Mouse (Mus musculus) embryonic facial prominence, embryonic 11.5 days (tissue): ENCODE results near the gene Tectb. TPM values are rescaled to one million over a fixed set of nuclear protein-coding genes. Genes with fewer than 3 reads are reported as not detected.

Source experiments
- ATAC-seq: fragments of 200-750 bp; cut with Nextera tagmentation; replicated peaks from 2 replicates; pipeline ENCODE4 v1.8.0; 2017; ENCODE audit warnings: low read depth; ENCODE audit not compliant: insufficient number of reproducible peaks, low FRiP score, low TSS enrichment
- DNase-seq: peaks from one replicate; pipeline ENCODE4 v3.0.0-alpha.2; 2015; ENCODE audit warnings: low spot score
- H3K27ac ChIP-seq: fragments of 300-500 bp; sonication (generic); replicated peaks from 2 replicates; pipeline ENCODE4 v1.5.1; 2014; ENCODE audit warnings: mild to moderate bottlenecking, low read depth, low read length, control low read depth
- H3K27me3 ChIP-seq: fragments of 300-500 bp; sonication (generic); 2 replicates; pipeline ENCODE4 v1.6.1; 2014; ENCODE audit warnings: mild to moderate bottlenecking, low read length, moderate library complexity, mixed read lengths; ENCODE audit not compliant: control insufficient read depth, insufficient read depth
- H3K36me3 ChIP-seq: fragments of 300-500 bp; sonication (generic); replicated peaks from 2 replicates; pipeline ENCODE4 v1.6.1; 2014; ENCODE audit warnings: low read depth, mild to moderate bottlenecking, low read length, moderate library complexity, mixed read lengths; ENCODE audit not compliant: control insufficient read depth, insufficient read depth
- H3K4me1 ChIP-seq: fragments of 300-500 bp; sonication (generic); 2 replicates; pipeline ENCODE4 v1.6.1; 2014; ENCODE audit warnings: low read length, mixed read lengths; ENCODE audit not compliant: control insufficient read depth, insufficient read depth
- H3K4me2 ChIP-seq: fragments of 300-500 bp; sonication (generic); 2 replicates; pipeline ENCODE4 v1.6.1; 2014; ENCODE audit warnings: low read depth, mild to moderate bottlenecking, control low read depth, low read length, moderate library complexity
- H3K4me3 ChIP-seq: fragments of 300-500 bp; sonication (generic); 2 replicates; pipeline ENCODE4 v1.5.1; 2014; ENCODE audit warnings: low read depth, low read length, control low read depth
- H3K9ac ChIP-seq: fragments of 300-500 bp; sonication (generic); replicated peaks from 2 replicates; pipeline ENCODE4 v1.6.1; 2014; ENCODE audit warnings: mild to moderate bottlenecking, control low read depth, low read length
- H3K9me3 ChIP-seq: fragments of 300-500 bp; sonication (generic); replicated peaks from 2 replicates; pipeline ENCODE4 v1.6.1; 2016; ENCODE audit warnings: mild to moderate bottlenecking, low read length, inconsistent platforms, mixed read lengths; ENCODE audit not compliant: control insufficient read depth
- WGBS: fragments of 180-500 bp; shearing (Covaris S2); extraction: QIAGEN DNeasy Blood & Tissue Kit; methylation state at CpG from one replicate; pipeline ENCODE4 v1.1.7; 2014; 5-methylcytosine and 5-hydroxymethylcytosine counted together
- polyA plus RNA-seq: library from polyadenylated mRNA; unstranded; fragments of >200 nt; fragmentation: Nextera tagmentation; extraction: Ambion mirVana; gene quantifications from 2 replicates; pipeline ENCODE4 v1.2.1, GENCODE M21; 2014

The Tectb gene
- polyA plus RNA-seq, 1 experiment from 2014 or later, result not detected

- WGBS, result 37% methylated on average over 5 of the region's 5 CpGs
- peak; percentile 84 for DNase-seq
- H3K4me2 ChIP-seq, result no peak overlapping the region
- 0 out of 2 replicates have a peak, but pooled peaks have one; percentile 53 for ATAC-seq
- H3K4me1 ChIP-seq, result no peaks in the 10 kb centered on the region
- no peak overlapping the region for H3K27ac ChIP-seq
- no peaks in the 10 kb centered on the region for H3K36me3 ChIP-seq
- no peak overlapping the region for H3K4me3 ChIP-seq
- no peak overlapping the region for H3K9ac ChIP-seq
- no peaks in the 10 kb centered on the region for H3K27me3 ChIP-seq
- H3K9me3 ChIP-seq, result no peaks in the 10 kb centered on the region
Measured at GRCm38 (mm10) chr19:55198303-55198702, 17.8 kb downstream of the Tectb start.

GRCm38 (mm10) chr19:55206482-55207138 is 26.1 kb downstream of the Tectb start:
- H3K4me2 ChIP-seq, result no peak overlapping the region
- H3K9ac ChIP-seq, result no peak overlapping the region
- peak; percentile 82 for DNase-seq
- WGBS, result 39% methylated on average over 8 of the region's 8 CpGs
- H3K27me3 ChIP-seq, result no peaks in the 10 kb centered on the region
- no peak overlapping the region for H3K27ac ChIP-seq
- ATAC-seq, result no peak
- no peaks in the 10 kb centered on the region for H3K9me3 ChIP-seq
- no peak overlapping the region for H3K4me3 ChIP-seq
- no peaks in the 10 kb centered on the region for H3K36me3 ChIP-seq
- no peaks in the 10 kb centered on the region for H3K4me1 ChIP-seq

- WGBS, result 58% methylated on average over 6 of the region's 6 CpGs
- no peak overlapping the region for H3K27ac ChIP-seq
- H3K9ac ChIP-seq, result no peak overlapping the region
- H3K9me3 ChIP-seq, result no peaks in the 10 kb centered on the region
- no peaks in the 10 kb centered on the region for H3K4me1 ChIP-seq
- H3K36me3 ChIP-seq, result no peaks in the 10 kb centered on the region
- H3K27me3 ChIP-seq, result no peaks in the 10 kb centered on the region
- H3K4me3 ChIP-seq, result no peak overlapping the region
- ATAC-seq, result no peak
- H3K4me2 ChIP-seq, result no peak overlapping the region
- DNase-seq, result no peak
Measured at GRCm38 (mm10) chr19:55207205-55207604, 26.7 kb downstream of the Tectb start.

- WGBS, result 56% methylated on average over 25 of the region's 25 CpGs
- no peaks in the 10 kb centered on the region for H3K4me1 ChIP-seq
- H3K9me3 ChIP-seq, result no peaks in the 10 kb centered on the region
- no peak overlapping the region for H3K9ac ChIP-seq
- no peak for DNase-seq
- H3K4me2 ChIP-seq, result no peak overlapping the region
- no peak overlapping the region for H3K27ac ChIP-seq
- H3K4me3 ChIP-seq, result no peak overlapping the region
- no peaks in the 10 kb centered on the region for H3K36me3 ChIP-seq
- no peaks in the 10 kb centered on the region for H3K27me3 ChIP-seq
- no peak for ATAC-seq
Measured at GRCm38 (mm10) chr19:55207746-55208538, 27.4 kb downstream of the Tectb start.

- Histone ChIP-seq H3K27me3 (no peaks in the 10 kb centered on the region), H3K9ac (no peak overlapping the region), H3K4me3 (no peak overlapping the region), H3K4me2 (no peak overlapping the region), H3K27ac (no peak overlapping the region), H3K4me1 (no peaks in the 10 kb centered on the region), H3K9me3 (no peaks in the 10 kb centered on the region), H3K36me3 (no peaks in the 10 kb centered on the region)
- WGBS, result 81% methylated on average over 4 of the region's 4 CpGs
- ATAC-seq (no peak), DNase-seq (no peak)
Measured at GRCm38 (mm10) chr19:55208654-55209053, 28.1 kb downstream of the Tectb start.

GRCm38 (mm10) chr19:55209084-55209483 is 28.6 kb downstream of the Tectb start:
- no peak overlapping the region for H3K9ac ChIP-seq
- no peak overlapping the region for H3K27ac ChIP-seq
- DNase-seq (no peak), ATAC-seq (no peak)
- H3K4me3 ChIP-seq, result no peak overlapping the region
- no peak overlapping the region for H3K4me2 ChIP-seq
- no peaks in the 10 kb centered on the region for H3K36me3 ChIP-seq
- 82% methylated on average over 3 of the region's 3 CpGs for WGBS
- H3K27me3 ChIP-seq, result no peaks in the 10 kb centered on the region
- H3K4me1 ChIP-seq, result no peaks in the 10 kb centered on the region
- H3K9me3 ChIP-seq, result no peaks in the 10 kb centered on the region

GRCm38 (mm10) chr19:55211698-55212097 is 31.2 kb downstream of the Tectb start:
- no peak overlapping the region for H3K9ac ChIP-seq
- 93% methylated on average over 1 of the region's 1 CpGs for WGBS
- H3K9me3 ChIP-seq, result no peaks in the 10 kb centered on the region
- H3K4me3 ChIP-seq, result no peak overlapping the region
- no peak overlapping the region for H3K4me2 ChIP-seq
- H3K27me3 ChIP-seq, result no peaks in the 10 kb centered on the region
- ATAC-seq, result peak; percentile 65; the same call in 1 of the 2 replicates
- H3K27ac ChIP-seq, result no peak overlapping the region
- no peaks in the 10 kb centered on the region for H3K36me3 ChIP-seq
- no peak for DNase-seq
- no peaks in the 10 kb centered on the region for H3K4me1 ChIP-seq
